Mouse (Mus musculus) neural tube, embryonic 11.5 days (tissue): Measurements from ENCODE around the gene Bmf. TPM values are rescaled to one million over a fixed set of nuclear protein-coding genes. Genes with fewer than 3 reads are reported as not detected.
"Not testable (repeated sequence)": the region's sequence is repeated elsewhere in the genome, so short reads cannot be mapped to it uniquely, and the experiment has no call there.

Experiments
- ATAC-seq: fragments of 200-750 bp; cut with Nextera tagmentation; 2 replicates; pipeline ENCODE4 v1.8.0; 2017; ENCODE audit warnings: moderate number of reproducible peaks, mild to moderate bottlenecking, moderate TSS enrichment, moderate library complexity; ENCODE audit not compliant: insufficient read depth, low FRiP score, low TSS enrichment
- DNase-seq: peaks from one replicate; pipeline ENCODE4 v3.0.0-alpha.2; 2015; ENCODE audit warnings: low spot score
- H3K27ac ChIP-seq: fragments of 300-500 bp; sonication (generic); 2 replicates; pipeline ENCODE4 v1.5.1; 2014; ENCODE audit warnings: low read depth, mild to moderate bottlenecking, low read length
- H3K27me3 ChIP-seq: fragments of 300-500 bp; sonication (generic); 2 replicates; pipeline ENCODE4 v1.6.1; 2014; ENCODE audit warnings: mild to moderate bottlenecking, low read length, mixed read lengths; ENCODE audit not compliant: control insufficient read depth, insufficient read depth
- H3K36me3 ChIP-seq: fragments of 300-500 bp; sonication (generic); 2 replicates; pipeline ENCODE4 v1.6.1; 2014; ENCODE audit warnings: mild to moderate bottlenecking, low read length, moderate library complexity, mixed read lengths; ENCODE audit not compliant: control insufficient read depth, insufficient read depth
- H3K4me1 ChIP-seq: fragments of 300-500 bp; sonication (generic); 2 replicates; pipeline ENCODE4 v1.6.1; 2014; ENCODE audit warnings: low read length, mixed read lengths; ENCODE audit not compliant: control insufficient read depth, insufficient read depth
- H3K4me2 ChIP-seq: fragments of 300-500 bp; sonication (generic); 2 replicates; pipeline ENCODE4 v1.6.1; 2014; ENCODE audit warnings: low read depth, mild to moderate bottlenecking, moderate library complexity
- H3K4me3 ChIP-seq: fragments of 300-500 bp; sonication (generic); 2 replicates; pipeline ENCODE4 v1.5.1; 2014; ENCODE audit warnings: low read depth, low read length
- H3K9ac ChIP-seq: fragments of 300-500 bp; sonication (generic); 2 replicates; pipeline ENCODE4 v1.6.1; 2014; ENCODE audit warnings: mild to moderate bottlenecking, low read length
- H3K9me3 ChIP-seq: fragments of 300-500 bp; sonication (generic); 2 replicates; pipeline ENCODE4 v1.6.1; 2016; ENCODE audit warnings: low read length; ENCODE audit not compliant: control insufficient read depth
- WGBS: fragments of 180-500 bp; shearing (Covaris S2); extraction: QIAGEN DNeasy Blood & Tissue Kit; methylation state at CpG from one replicate; pipeline ENCODE4 v1.1.7; 2014; 5-methylcytosine and 5-hydroxymethylcytosine counted together
- polyA plus RNA-seq: library from polyadenylated mRNA; unstranded; fragments of >200 nt; fragmentation: Nextera tagmentation; extraction: Ambion mirVana; gene quantifications from 2 replicates; pipeline ENCODE4 v1.2.1, GENCODE M21; 2014

The Bmf gene
- polyA plus RNA-seq, 1 experiment from 2014 or later, result 5.9 TPM

DNA sequence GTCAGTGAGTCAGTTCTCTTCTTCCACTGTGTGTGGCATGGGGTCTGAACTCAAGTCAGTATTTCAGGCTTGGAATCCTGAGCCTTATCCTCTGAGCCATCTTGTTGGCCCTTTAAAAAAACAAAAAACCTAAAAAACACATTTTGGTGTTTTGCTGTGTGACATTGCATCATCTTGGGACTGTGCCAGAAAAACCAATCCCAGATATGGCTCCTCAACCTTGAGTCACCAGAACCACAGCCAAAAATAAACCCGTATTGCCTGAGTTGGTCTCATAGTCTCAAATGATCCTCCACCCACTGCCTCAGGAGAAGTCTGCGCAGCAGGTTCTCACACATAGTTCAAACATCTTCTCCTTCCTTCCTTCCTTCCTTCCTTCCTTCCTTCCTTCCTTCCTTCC, 21.5 kb upstream of the Bmf start:
- 91% methylated on average over 2 of the region's 2 CpGs for WGBS
- no peak for ATAC-seq
- H3K36me3 ChIP-seq, result no peaks in the 10 kb centered on the region
- no peak overlapping the region for H3K4me3 ChIP-seq
- H3K27me3 ChIP-seq, result no peaks in the 10 kb centered on the region
- no peak overlapping the region for H3K4me2 ChIP-seq
- H3K27ac ChIP-seq, result no peak overlapping the region
- DNase-seq, result no peak
- no peak overlapping the region for H3K9ac ChIP-seq
- H3K4me1 ChIP-seq, result no peaks in the 10 kb centered on the region
- no peaks in the 10 kb centered on the region for H3K9me3 ChIP-seq

GRCm38 (mm10) chr2:118567179-118567578, 17.7 kb upstream of the Bmf start:
- Histone ChIP-seq H3K36me3 (no peaks in the 10 kb centered on the region), H3K4me3 (no peak overlapping the region), H3K9ac (no peak overlapping the region), H3K27ac (no peak overlapping the region), H3K9me3 (no peaks in the 10 kb centered on the region), H3K27me3 (no peaks in the 10 kb centered on the region), H3K4me1 (no peaks in the 10 kb centered on the region), H3K4me2 (no peak overlapping the region)
- ATAC-seq, result no peak
- 90% methylated on average over 8 of the region's 8 CpGs for WGBS
- DNase-seq, result no peak

GRCm38 (mm10) chr2:118562431-118562830, 12.9 kb upstream of the Bmf start:
- DNase-seq (no peak), ATAC-seq (no peak)
- Histone ChIP-seq H3K9me3 (no peaks in the 10 kb centered on the region), H3K4me3 (no peak overlapping the region), H3K27me3 (no peaks in the 10 kb centered on the region), H3K4me2 (no peak overlapping the region), H3K27ac (no peak overlapping the region), H3K9ac (no peak overlapping the region), H3K4me1 (no peaks in the 10 kb centered on the region), H3K36me3 (no peaks in the 10 kb centered on the region)
- whole genome bisulfite sequencing, result 93% methylated on average over 3 of the region's 3 CpGs

DNA sequence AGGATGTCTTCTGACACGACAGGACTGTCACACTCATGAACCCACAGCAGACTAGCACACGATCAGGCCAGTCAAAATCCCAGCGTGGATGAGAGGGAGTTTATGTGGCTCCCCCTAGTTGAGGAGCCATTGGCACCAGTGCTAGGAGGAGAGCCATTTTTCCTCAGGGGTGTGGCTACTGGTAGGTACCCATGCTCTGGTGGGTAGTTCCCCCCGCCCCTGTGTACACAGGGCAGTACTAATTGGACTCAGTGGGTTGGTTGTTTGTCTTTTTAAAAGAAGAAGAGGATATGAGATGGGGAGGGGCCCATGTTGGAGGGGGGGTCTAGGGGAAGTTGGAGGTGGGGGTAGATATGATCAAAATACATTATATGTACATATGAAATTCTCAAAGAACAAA, 12.5 kb upstream of the Bmf start:
- no peak for DNase-seq
- no peak overlapping the region for H3K9ac ChIP-seq
- H3K4me3 ChIP-seq, result no peak overlapping the region
- 88% methylated on average over 4 of the region's 4 CpGs for WGBS
- ATAC-seq, result no peak
- H3K9me3 ChIP-seq, result no peaks in the 10 kb centered on the region
- H3K4me2 ChIP-seq, result no peak overlapping the region
- no peaks in the 10 kb centered on the region for H3K27me3 ChIP-seq
- H3K4me1 ChIP-seq, result no peaks in the 10 kb centered on the region
- H3K27ac ChIP-seq, result no peak overlapping the region
- no peaks in the 10 kb centered on the region for H3K36me3 ChIP-seq

DNA sequence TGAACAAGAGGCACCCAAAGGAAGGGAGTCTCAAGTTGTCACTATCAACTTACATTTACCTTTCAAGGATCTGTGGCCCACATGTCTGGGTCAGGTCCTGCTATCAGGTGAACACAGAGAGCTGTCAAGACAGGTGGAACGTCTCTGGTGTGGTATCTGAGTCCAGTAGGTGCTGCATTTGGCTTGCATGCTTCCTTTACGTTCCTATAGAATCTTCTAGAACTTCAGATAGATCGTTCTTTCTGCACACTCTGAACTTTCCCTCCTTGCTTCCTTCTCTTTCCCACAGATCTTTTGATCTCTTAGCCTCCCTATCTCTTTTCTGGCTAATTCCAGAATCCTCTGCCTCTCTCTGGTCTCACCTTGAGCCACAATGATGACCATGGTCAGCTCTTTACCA, 8.9 kb upstream of the Bmf start:
- DNase-seq, result no peak
- WGBS, result 100% methylated on average over 3 of the region's 3 CpGs
- Histone ChIP-seq H3K27ac (no peak overlapping the region), H3K4me2 (no peak overlapping the region), H3K9me3 (no peaks in the 10 kb centered on the region), H3K36me3 (no peaks in the 10 kb centered on the region), H3K9ac (no peak overlapping the region), H3K27me3 (no peaks in the 10 kb centered on the region), H3K4me1 (no peaks in the 10 kb centered on the region), H3K4me3 (no peak overlapping the region)
- ATAC-seq, result no peak

DNA sequence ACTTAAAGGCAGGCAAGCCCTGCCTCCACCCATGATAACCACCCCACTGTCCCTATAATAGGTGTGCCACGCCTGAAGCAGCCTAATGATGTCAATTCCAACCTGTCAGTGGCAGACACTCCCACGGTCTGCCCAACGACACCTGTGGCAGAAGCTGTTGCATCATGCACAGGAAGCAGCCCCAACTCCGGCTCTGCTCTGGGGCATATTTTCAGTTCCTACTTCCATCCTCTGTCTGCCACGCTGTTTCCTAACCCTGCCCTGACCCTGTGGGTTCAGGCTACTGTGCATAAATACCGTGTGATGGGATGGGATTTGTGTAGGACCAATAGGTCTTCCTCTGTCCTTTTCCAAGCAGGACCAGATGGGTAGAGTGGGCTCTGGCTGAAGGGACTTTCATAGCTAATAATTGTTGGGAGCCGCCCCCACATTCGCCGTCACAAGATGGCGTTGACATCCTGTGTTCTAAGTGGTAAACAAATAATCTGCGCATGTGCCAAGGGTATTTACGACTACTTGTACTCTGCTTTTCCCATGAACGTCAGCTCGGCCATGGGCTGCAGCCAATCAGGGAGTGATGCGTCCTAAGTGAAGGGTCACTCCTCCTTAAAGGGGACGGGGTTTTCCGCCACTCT, 5.0 kb upstream of the Bmf start:
- Histone ChIP-seq H3K27ac (peak overlapping the region; percentile 63; the same call in 1 of the 2 replicates), H3K4me3 (peak overlapping the region; percentile 35), H3K4me2 (peak overlapping the region; percentile 37), H3K9ac (peak overlapping the region; percentile 41; the same call in 1 of the 2 replicates)
- peak; percentile 14 for DNase-seq
- WGBS, result 61% methylated on average over 14 of the region's 17 CpGs
- not testable (repeated sequence) for H3K27me3 ChIP-seq, H3K36me3 ChIP-seq, H3K9me3 ChIP-seq, H3K4me1 ChIP-seq, ATAC-seq

DNA sequence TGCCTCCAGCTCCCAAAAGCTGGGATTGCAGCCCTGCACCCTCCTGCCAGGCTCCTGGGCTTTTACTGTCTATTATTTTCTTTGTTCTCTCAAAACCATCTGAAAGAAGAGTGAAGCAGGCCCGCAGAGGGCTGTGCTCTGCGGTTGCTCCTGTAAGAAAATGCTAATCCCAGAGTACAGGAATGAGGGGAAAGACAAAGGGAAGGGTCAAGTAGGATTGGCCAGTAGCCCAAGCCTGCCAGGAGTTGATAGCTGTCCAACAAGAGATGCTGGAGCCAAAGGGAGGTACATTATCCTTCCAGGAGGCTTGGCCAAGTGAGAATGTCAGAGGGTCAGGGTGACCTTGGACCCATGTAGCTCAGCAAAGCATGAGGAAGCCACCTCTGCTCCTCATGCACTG, 2.1 kb upstream of the Bmf start:
- 53% methylated on average over 2 of the region's 2 CpGs for WGBS
- ATAC-seq (no peak), DNase-seq (no peak)
- Histone ChIP-seq H3K4me2 (no peak overlapping the region), H3K27me3 (no peaks in the 10 kb centered on the region), H3K36me3 (no peaks in the 10 kb centered on the region), H3K4me1 (peaks cover 20% of the 10 kb centered on the region), H3K27ac (no peak overlapping the region), H3K9ac (no peak overlapping the region), H3K9me3 (no peaks in the 10 kb centered on the region), H3K4me3 (no peak overlapping the region)

DNA sequence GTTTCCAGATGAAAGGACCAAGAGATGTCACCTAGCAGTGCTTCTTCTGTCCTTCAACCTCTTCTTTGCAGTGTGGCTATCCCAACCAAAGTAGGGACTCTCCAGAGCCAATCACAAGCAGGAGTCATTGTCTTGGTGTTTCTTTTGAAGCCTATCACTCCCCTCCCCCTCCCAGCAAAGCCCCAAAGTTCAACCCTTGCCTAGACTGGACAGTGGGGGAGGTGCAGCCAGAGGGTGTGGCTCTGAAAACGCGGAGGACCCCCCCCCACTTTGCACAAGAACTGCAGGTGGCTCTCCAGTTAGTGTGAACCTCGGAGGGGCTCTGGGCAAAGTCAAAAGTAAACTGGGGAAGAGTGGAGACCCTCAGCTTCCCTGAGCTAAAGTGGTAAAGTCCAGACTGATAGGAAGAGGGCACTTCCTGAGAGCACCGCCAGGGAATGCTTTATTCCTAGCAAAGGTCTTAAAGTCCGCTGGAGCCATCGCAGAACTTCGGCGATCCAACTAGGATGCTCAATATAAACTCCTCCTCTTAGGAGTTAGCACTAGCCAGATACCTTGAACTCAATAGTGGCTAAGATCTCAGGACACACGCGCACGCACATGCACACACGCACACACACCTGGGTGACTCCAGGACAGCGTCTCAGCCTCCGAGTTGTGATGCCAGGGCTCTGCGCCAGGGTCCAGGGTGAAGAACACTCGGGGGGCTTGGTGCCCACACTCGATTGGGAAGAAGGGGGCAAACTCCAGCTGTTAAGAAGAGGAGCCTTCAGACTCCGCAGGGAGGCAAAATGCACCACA, 866 bp downstream of the Bmf start:
- no peaks in the 10 kb centered on the region for H3K9me3 ChIP-seq
- H3K9ac ChIP-seq, result peak overlapping the region; percentile 82
- H3K27me3 ChIP-seq, result no peaks in the 10 kb centered on the region
- no peaks in the 10 kb centered on the region for H3K36me3 ChIP-seq
- H3K4me1 ChIP-seq, result peaks cover 46% of the 10 kb centered on the region
- ATAC-seq (peak; percentile 3; the same call in 1 of the 2 replicates), DNase-seq (peak; percentile 50)
- under 1% methylated on average over 18 of the region's 18 CpGs for WGBS
- H3K27ac ChIP-seq, result peak overlapping the region; percentile 53
- H3K4me2 ChIP-seq, result peak overlapping the region; percentile 95
- peak overlapping the region; percentile 82 for H3K4me3 ChIP-seq

GRCm38 (mm10) chr2:118547541-118548016, 1.9 kb downstream of the Bmf start:
- Histone ChIP-seq H3K4me2 (peak overlapping the region; percentile 95), H3K9ac (no peak overlapping the region), H3K27ac (no peak overlapping the region), H3K36me3 (no peaks in the 10 kb centered on the region), H3K9me3 (no peaks in the 10 kb centered on the region), H3K4me1 (peaks cover 46% of the 10 kb centered on the region), H3K27me3 (no peaks in the 10 kb centered on the region), H3K4me3 (peak overlapping the region; percentile 82; the same call in 1 of the 2 replicates)
- DNase-seq (no peak), ATAC-seq (no peak)
- 14% methylated on average over 9 of the region's 9 CpGs for WGBS
